Mouse (Mus musculus): ENCODE data around the gene Galnt9.

Gene Galnt9

DNA sequence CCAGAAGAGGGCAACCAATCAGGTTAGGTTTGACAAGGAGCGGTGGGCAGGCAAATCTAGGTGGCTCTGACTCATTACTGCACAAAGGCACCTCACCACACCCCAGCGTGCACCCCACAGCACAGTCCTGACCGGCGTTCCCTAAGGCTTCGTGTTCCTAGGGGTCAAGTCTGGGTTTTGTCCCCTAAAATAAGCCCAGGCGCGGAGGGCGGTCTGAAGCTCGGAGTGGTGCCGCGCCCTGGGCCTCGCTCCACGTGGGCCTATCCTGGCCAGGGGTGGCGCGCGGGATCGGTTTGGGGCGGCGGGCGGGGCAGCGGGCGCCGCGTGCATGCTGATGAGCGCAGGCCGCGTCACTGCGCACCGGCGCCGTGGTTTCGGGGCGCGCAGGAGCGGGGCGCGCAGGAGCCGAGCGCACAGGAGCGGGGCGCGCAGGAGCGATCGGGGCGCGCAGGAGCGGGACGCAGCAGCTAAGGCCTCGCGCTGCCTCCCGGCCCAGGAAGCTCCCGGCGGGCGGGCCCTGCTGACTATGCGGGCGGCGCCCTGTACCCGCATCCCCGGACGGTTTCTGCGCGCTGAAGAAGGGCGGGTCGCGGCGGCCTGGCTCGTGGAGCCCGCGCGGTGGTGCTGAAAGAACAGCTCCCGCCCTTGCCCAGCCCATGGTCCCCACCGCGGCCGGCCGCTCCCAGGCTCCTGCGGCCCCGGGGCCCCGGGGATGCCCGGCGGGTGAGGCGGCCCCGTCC, at the start of gene Galnt9:
Gene Galnt9, plus strand, starts transcription at position 405 of the 740 bp plus-strand sequence.
- no peak for DNase-seq (ENCODE audit: low read depth)

- DNase-seq (ENCODE audit: low read depth) = no peak
Observed at GRCm38 (mm10) chr5:110494396-110494795, 49.8 kb upstream of the Galnt9 start.

GRCm38 (mm10) chr5:110495051-110495450, 49.1 kb upstream of the Galnt9 start:
- no peak for DNase-seq (ENCODE audit: low read depth)

GRCm38 (mm10) chr5:110497556-110497955, 46.6 kb upstream of the Galnt9 start:
- no peak for DNase-seq (ENCODE audit: low read depth)

DNA sequence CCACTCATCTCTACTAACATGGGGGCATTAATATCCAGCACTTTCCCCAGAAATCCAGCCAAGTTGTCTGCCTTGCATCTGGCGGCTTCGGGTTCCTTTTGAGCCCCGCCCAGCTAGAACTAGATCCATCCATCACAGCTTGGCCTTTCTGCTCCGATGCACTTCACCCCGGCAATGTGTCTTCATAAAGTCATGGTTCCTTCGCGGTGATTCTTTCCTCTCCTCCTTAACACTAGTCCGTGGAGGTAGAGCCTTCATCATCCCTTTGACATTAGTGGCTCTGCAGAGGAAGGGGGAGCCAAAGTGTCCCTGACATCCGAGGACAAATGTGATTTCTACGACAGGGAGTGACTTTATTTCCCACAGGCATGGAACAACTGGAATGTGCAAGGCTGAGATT, 46.1 kb upstream of the Galnt9 start:
- no peak for DNase-seq (ENCODE audit: low read depth)

DNA sequence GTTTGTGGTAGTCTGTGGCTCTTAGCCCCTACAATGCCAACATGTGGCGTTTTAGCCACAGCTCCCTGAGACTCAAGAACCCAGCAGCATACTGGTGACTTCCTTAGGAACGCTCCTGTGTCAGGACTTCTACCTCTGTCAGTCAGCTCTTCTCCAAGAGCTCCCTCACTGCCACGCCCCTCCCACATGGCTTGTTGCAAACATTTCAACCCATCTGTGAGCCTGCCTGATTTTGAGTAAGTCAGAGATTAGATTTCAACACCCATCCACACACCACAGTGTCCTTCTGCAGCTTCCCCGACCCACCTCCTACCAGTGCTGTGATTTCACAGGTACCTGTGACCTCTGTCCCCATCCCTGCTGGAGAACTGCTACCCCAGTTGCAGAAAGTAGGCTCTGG, 43.9 kb upstream of the Galnt9 start:
- no peak for DNase-seq (ENCODE audit: low read depth)

GRCm38 (mm10) chr5:110503361-110503760, 40.8 kb upstream of the Galnt9 start:
- peak; percentile 63 for DNase-seq (ENCODE audit: low read depth)

- no peak for DNase-seq (ENCODE audit: low read depth)
Observed at GRCm38 (mm10) chr5:110505611-110506294, 38.4 kb upstream of the Galnt9 start.

DNA sequence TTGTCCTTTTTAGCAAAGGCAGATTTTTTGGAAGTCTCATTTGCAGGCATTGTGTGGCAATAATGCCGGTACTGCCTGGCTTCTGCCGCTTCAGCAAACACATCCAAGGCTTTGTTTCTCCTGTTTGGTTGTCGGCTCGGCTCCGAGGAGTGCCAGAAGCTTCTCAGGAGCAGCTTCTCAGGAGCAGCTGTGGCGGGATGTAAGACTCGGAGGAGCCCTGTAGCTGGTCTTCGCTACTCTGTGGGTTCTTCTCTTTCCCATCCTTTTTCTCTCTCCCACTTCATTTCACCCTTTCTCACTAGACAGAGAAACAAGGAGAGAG, 37.9 kb upstream of the Galnt9 start:
- no peak for DNase-seq (ENCODE audit: low read depth)

DNA sequence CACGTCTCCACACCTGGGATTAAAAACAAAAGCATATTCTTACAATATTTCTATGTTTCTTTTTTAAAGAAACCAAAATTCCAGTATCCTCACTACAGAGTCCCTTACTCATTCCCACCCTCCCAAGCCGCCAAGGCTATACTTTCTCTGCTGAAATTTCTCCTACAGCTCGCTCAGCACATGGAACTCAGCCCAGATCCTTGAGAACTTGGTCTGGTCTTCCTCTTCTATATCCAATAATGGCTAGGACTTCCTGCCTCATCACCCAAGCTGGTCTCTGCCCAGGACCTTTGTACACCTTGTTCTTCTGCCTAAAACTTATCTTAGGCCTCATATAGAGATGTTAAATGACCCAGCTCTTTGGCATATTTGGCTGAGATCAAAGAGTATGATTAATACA, 37.3 kb upstream of the Galnt9 start:
- DNase-seq (ENCODE audit: low read depth) = no peak

GRCm38 (mm10) chr5:110507943-110508342, 36.2 kb upstream of the Galnt9 start:
- no peak for DNase-seq (ENCODE audit: low read depth)

GRCm38 (mm10) chr5:110510357-110510756, 33.8 kb upstream of the Galnt9 start:
- no peak for DNase-seq (ENCODE audit: low read depth)

DNA sequence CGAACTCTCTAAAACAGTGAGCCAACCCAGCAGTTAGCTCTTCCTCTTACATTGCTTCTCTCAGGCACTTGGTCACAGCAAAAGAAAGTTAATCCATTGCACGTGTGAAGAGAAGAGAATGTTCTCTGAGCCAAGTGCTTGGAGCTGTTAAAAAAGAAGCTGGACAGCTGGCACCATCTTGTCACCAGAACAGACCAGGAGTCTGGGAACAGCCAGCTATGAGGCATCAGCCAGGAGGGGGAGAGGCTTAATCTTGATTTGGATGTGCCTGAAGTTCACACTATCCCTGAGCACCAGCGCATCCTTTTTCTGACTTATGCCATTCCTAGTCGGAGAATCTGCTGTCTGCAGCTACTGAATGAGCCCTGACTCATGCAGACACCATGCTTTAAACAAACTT, 30.4 kb upstream of the Galnt9 start:
- no peak for DNase-seq (ENCODE audit: low read depth)

GRCm38 (mm10) chr5:110514694-110515093, 29.5 kb upstream of the Galnt9 start:
- no peak for DNase-seq (ENCODE audit: low read depth)

DNA sequence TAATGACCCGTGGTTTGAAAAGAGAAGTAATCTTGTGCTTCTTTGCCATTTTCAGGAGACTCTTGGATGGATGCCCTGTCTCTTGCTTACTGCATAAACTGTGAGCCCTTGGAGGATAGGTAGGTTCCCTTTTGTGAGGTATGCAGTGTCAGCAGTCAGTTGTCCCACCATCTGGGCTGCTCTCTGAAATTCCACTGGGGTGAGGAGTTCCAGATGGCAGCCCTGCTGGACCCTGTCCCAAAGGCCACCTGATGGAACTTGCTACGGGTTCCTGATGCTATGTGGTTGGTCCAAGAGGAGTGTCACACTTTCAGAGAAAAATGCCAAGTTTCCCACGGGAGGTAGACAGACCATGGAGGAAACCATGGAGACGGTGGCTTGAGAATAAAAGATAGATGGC, 27.8 kb upstream of the Galnt9 start:
- no peak for DNase-seq (ENCODE audit: low read depth)

- no peak for DNase-seq (ENCODE audit: low read depth)
Observed at GRCm38 (mm10) chr5:110518086-110518783, 25.9 kb upstream of the Galnt9 start.

DNA sequence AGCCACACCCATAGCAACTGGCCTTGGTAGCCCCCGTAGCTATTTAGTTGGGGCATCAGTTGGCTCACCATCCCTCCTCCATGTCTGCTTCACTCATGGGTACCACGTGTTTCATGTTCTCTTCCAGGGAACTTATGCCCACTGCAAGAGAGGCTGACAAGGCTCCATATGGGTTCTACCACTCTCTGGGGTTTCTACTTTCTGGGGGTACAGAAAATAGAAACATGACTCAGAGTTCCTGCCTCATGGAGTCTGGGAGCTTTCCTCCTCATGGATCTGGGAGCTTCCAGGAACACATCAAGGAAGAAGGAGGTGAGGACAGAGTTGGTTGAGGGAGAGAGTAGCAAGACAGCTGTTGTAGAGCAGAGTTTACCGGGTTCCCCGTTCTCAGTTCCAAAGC, 23.2 kb upstream of the Galnt9 start:
- DNase-seq (ENCODE audit: low read depth) = no peak

DNA sequence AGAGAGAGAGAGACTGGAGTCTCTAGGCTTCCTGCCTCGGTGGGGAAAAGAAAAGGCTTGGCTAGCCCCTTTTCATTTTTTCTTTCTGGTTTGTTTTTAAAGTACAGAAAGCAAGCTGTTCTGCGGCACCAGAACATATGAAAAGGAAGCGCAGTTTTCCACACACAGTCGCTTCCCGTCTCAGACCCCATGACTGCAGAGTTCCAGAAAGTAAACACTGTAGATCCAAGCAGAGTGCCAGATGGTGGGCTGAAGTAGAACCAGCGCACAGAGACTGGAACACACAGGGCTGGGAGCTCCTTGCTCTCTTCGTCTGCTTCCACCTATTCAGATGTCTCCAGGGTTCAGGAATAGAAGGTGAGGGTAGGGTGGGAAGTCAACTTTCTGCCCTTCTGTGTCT, 22.3 kb upstream of the Galnt9 start:
- DNase-seq (ENCODE audit: low read depth) = no peak

- no peak for DNase-seq (ENCODE audit: low read depth)
Observed at GRCm38 (mm10) chr5:110523296-110523695, 20.9 kb upstream of the Galnt9 start.

DNA sequence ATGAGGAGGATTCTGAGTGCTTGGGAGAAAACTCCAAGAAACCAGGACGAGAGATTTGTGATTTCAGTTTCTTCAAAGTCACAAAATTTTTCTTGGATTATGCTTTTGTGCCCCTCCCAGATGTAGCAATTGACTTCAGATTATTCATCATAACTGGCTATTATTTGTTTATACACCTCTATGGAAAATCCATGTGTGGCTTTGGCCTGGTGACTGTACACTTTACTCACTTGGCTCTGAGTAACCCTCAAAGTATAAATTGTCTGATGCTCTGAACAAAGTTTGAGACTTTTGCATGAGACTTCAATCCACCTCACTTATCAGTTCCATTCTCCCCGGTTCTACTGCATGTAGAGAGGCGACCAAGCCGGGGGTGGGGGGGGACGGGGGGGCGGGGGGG, 18.5 kb upstream of the Galnt9 start:
- no peak for DNase-seq (ENCODE audit: low read depth)

DNA sequence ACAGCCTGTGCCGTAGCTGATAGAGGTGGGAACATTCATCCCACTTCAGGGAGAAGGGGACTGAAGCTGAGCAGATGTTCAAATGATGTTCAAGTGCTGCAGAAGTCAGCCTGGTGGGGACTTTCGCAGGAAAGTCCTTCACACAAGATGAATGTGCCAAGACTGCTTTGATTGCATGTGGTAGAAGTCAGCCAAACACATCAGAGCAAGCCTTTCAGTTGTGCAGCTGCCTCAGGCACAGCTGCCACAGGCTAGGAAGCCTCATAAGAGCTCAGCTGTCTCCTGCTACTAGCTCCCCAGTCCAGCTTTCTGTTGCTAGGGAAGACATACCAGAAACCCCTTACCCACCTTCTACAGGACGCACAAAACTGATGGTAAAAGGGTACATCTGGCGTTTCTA, 17.6 kb upstream of the Galnt9 start:
- no peak for DNase-seq (ENCODE audit: low read depth)

GRCm38 (mm10) chr5:110531091-110531490, 13.1 kb upstream of the Galnt9 start:
- no peak for DNase-seq (ENCODE audit: low read depth)

- DNase-seq (ENCODE audit: low read depth) = no peak
Observed at GRCm38 (mm10) chr5:110534402-110534801, 9.8 kb upstream of the Galnt9 start.
